Mouse (Mus musculus) ES-Bruce4 (cell line): ENCODE measurements around the gene Dlk1.

Experiments used
- CTCF ChIP-seq: IDR thresholded peaks from one replicate; pipeline ENCODE4 v1.8.1; 2011; ENCODE audit warnings: low read depth, low read length
- EP300 ChIP-seq: IDR thresholded peaks from 2 replicates; pipeline ENCODE4 v1.6.1; 2011; ENCODE audit warnings: low read depth, low read length; ENCODE audit not compliant: insufficient read depth
- POLR2A ChIP-seq: IDR thresholded peaks from one replicate; pipeline ENCODE4 v1.8.1; 2011; ENCODE audit warnings: low read length; ENCODE audit not compliant: insufficient read depth

GRCm38 (mm10) chr12:109442115-109442514 lies 10.5 kb upstream of the Dlk1 start:
- TF ChIP-seq CTCF = no peak
- no peak for TF ChIP-seq POLR2A
- TF ChIP-seq EP300 = no peak
